Mouse (Mus musculus) stomach, postnatal 0 days (tissue): ENCODE results near the gene Golga3.

Experiments
- CTCF ChIP-seq: IDR thresholded peaks from 2 replicates; pipeline ENCODE4 v1.5.1; 2016; ENCODE audit warnings: antibody characterized with exemption, low read depth, mild to moderate bottlenecking, moderate library complexity
- EP300 ChIP-seq: optimal IDR thresholded peaks from 2 replicates; pipeline ENCODE3; 2016; ENCODE audit warnings: antibody characterized with exemption

GRCm38 (mm10) chr5:110139325-110139724, 37.2 kb upstream of the Golga3 start:
- TF ChIP-seq CTCF = no peak
- TF ChIP-seq EP300 = no peak
